In the genomic region with DNA sequence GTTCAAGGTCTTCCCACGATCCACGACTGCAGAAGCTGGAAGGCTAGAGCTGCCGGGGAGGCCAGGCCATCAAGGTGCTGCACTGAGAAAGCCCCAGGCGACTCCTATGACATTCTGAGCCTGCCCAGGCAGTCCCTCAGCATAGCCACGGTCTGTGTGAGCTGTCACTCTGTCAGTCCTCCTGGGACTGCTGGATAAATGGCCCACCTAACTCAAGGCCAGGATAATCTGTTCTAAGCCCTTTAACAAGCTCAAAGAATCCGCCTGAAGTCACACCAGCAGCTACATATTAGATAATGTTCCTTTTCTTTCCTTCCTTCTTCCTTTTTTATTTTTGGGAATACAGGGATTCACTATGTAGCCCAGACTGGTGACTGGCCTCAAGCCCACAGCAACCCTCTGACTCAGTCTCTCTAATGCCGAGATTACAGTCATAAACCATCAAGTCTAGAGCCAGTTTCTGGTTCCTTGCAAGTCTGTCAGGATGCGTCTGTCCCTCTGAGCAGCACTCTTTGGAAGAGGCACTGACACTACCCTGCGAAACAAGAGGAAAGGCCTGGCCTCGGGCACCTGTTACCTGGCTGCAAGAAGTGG, we compare ENCODE assay signal across 22 mouse cellular contexts. TPM values are rescaled to one million over a fixed set of nuclear protein-coding genes. Genes with fewer than 3 reads are reported as not detected.
DNase-seq lines count a peak whose midpoint lies in the region; ATAC-seq lines count a peak whose summit lies in the region.
"Had no signal": no experiment of that assay in that cellular context is flagged by ENCODE, and none has a peak within 500 bp of the region (broad histone marks: within the 10 kb centered on the region; RNA-seq: fewer than 3 reads in every experiment).

No protein-coding gene starts in this region.

- no peak for ATAC-seq in heart, embryonic 12.5 days (ENCODE audit: insufficient number of reproducible peaks, low FRiP score)
- ATAC-seq in liver, embryonic 15.5 days (ENCODE audit: insufficient read depth) = no peak
- ATAC-seq: activated CD4-positive, CD25-positive, alpha-beta regulatory T cell, adult 4 months had no signal

- H3K4me2 ChIP-seq in heart, embryonic 12.5 days = no peak overlapping the region
- no peak overlapping the region for H3K4me2 ChIP-seq in liver, embryonic 15.5 days
- H3K4me2 ChIP-seq: forebrain, embryonic 12.5 days; neural tube, embryonic 12.5 days had no signal

- H3K9me3 ChIP-seq in heart, embryonic 12.5 days (replicated peaks) = no peaks in the 10 kb centered on the region
- no peaks in the 10 kb centered on the region for H3K9me3 ChIP-seq in liver, embryonic 15.5 days (replicated peaks)
- H3K9me3 ChIP-seq: forebrain, embryonic 12.5 days; hindbrain, embryonic 10.5 days; limb, embryonic 10.5 days; midbrain, embryonic 10.5 days; neural tube, embryonic 12.5 days had no signal

- no peak for DNase-seq in heart, adult 11 months
- DNase-seq in retina, postnatal 7 days (ENCODE audit: low read depth, low spot score) = peak; percentile 14
- no peak for DNase-seq in retina, embryonic 14.5 days (ENCODE audit: low spot score)
- no peak for DNase-seq in thymus, postnatal 14 days
- no peak for DNase-seq in layer of hippocampus, postnatal 25 days (ENCODE audit: extremely low spot score in 1 of 2, low spot score in 1 of 2)
- DNase-seq: adrenal gland, postnatal 25 days; cerebellum, adult 18-20 months; cerebellum, postnatal 25 days; gastrocnemius, postnatal 14 days; kidney, adult 11 months; right cerebral cortex, postnatal 14 days; spleen, adult 18-20 months; thymus, postnatal 4 days had no signal

- no peak overlapping the region for H3K4me3 ChIP-seq in heart, embryonic 12.5 days
- no peak overlapping the region for H3K4me3 ChIP-seq in liver, embryonic 15.5 days (replicated peaks)
- H3K4me3 ChIP-seq: forebrain, embryonic 12.5 days; hindbrain, embryonic 10.5 days; limb, embryonic 10.5 days; midbrain, embryonic 10.5 days; neural tube, embryonic 12.5 days had no signal

- no peak overlapping the region for H3K9ac ChIP-seq in heart, embryonic 12.5 days
- H3K9ac ChIP-seq in liver, embryonic 15.5 days = no peak overlapping the region
- H3K9ac ChIP-seq: forebrain, embryonic 12.5 days; neural tube, embryonic 12.5 days had no signal

- peaks cover 43% of the 10 kb centered on the region for H3K4me1 ChIP-seq in heart, embryonic 12.5 days (replicated peaks)
- peaks cover 55% of the 10 kb centered on the region for H3K4me1 ChIP-seq in liver, embryonic 15.5 days (replicated peaks)

- peaks cover 8% of the 10 kb centered on the region; the same call in 1 of the 2 replicates for H3K36me3 ChIP-seq in heart, embryonic 12.5 days
- peaks cover 4% of the 10 kb centered on the region for H3K36me3 ChIP-seq in liver, embryonic 15.5 days (replicated peaks)
- H3K36me3 ChIP-seq: forebrain, embryonic 12.5 days had no signal

- no peaks in the 10 kb centered on the region for H3K27me3 ChIP-seq in heart, embryonic 12.5 days (replicated peaks)
- no peaks in the 10 kb centered on the region for H3K27me3 ChIP-seq in liver, embryonic 15.5 days
- H3K27me3 ChIP-seq: forebrain, embryonic 12.5 days; neural tube, embryonic 12.5 days had no signal

- 67% methylated on average over 10 of the region's 10 CpGs for WGBS in heart, embryonic 12.5 days
- WGBS in liver, embryonic 15.5 days (ENCODE audit: insufficient replicate concordance) = 46% methylated on average over 10 of the region's 10 CpGs

- 0 out of 2 replicates have a peak overlapping the region, but pooled peaks have one; percentile 18 for H3K27ac ChIP-seq in heart, embryonic 12.5 days (ENCODE audit: poor library complexity, severe bottlenecking)
- H3K27ac ChIP-seq in liver, embryonic 15.5 days (replicated peaks) = peak overlapping the region; percentile 26; the same call in 1 of the 2 replicates
- H3K27ac ChIP-seq: forebrain, embryonic 12.5 days; hindbrain, embryonic 10.5 days; kidney, postnatal 0 days; limb, embryonic 10.5 days; midbrain, embryonic 10.5 days; neural tube, embryonic 12.5 days had no signal

RNA-seq across cellular contexts. Expression of a gene that starts 15.4 kb away (rescaled TPM):
- 19.8 and 20.2 TPM in 2 replicates for polyA plus RNA-seq in heart, embryonic 12.5 days (2016; fragmentation: Nextera tagmentation; extraction: Ambion mirVana)
- polyA plus RNA-seq in liver, embryonic 15.5 days (2015; fragmentation: Nextera tagmentation; extraction: Ambion mirVana) = 9.2 and 10.2 TPM in 2 replicates
- 100 to 1,000 TPM; 129 to 144 TPM for total RNA-seq in layer of hippocampus, postnatal 25 days (2021)
